Mouse (Mus musculus) E14TG2a.4 (cell line): ENCODE measurements at regions not wholly inside any gene's neighbourhood (a gene's known extent, or its start where the extent isn't known, plus 50 kb on each side); places are given as distances from the start of the nearest gene placed in this dataset.

Source experiments
- CTCF ChIP-seq: conservative IDR thresholded peaks from 2 replicates; pipeline ENCODE4 v1.5.1; 2014; ENCODE audit warnings: low read length
- NANOG ChIP-seq: IDR thresholded peaks from 2 replicates; pipeline ENCODE4 v1.6.1; 2014; ENCODE audit warnings: borderline replicate concordance, low read length, mixed read lengths
- POU5F1 ChIP-seq: IDR thresholded peaks from 2 replicates; pipeline ENCODE4 v1.6.1; 2014; ENCODE audit warnings: low read length, borderline replicate concordance

- no peak for TF ChIP-seq CTCF
- TF ChIP-seq POU5F1, result no peak
- no peak for TF ChIP-seq NANOG
Observed at GRCm38 (mm10) chr2:138120868-138121267, 135.5 kb upstream of the Btbd3 start.
